ENCODE assay signal across 17 mouse cellular contexts in the genomic region with DNA sequence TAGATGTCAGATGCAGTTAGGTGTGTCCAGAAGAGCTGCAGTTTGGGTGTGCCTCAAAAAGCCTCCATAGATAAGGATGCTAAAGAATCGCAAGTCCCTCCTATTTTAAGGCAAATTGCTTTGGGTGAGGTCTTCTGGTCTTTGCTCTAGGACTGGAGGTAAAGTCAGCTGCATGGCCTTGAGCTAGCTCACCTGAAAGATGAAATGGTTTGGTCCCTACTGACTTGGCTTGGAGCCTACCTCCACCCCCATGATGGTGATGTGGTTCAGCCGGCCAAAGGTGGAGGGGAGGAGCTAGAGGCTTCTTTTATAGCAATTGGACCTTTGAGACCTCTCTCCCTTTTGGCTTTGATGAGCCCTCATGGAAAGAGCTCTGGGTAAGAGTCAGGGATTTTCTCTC. TPM values are rescaled to one million over a fixed set of nuclear protein-coding genes. Genes with fewer than 3 reads are reported as not detected.
DNase-seq lines count a peak whose midpoint lies in the region; ATAC-seq and TF ChIP-seq lines count a peak whose summit lies in the region.
"Had no signal": no experiment of that assay in that cellular context is flagged by ENCODE, and none has a peak within 500 bp of the region (broad histone marks: within the 10 kb centered on the region; RNA-seq: fewer than 3 reads in every experiment).

No protein-coding gene starts in this region.

- 36% methylated on average over 2 of the region's 2 CpGs for WGBS in liver, embryonic 12.5 days (ENCODE audit: insufficient replicate concordance)
- 83% methylated on average over 2 of the region's 2 CpGs for WGBS in forebrain, postnatal 0 days

- H3K4me3 ChIP-seq in liver, embryonic 12.5 days = no peak overlapping the region
- no peak overlapping the region for H3K4me3 ChIP-seq in forebrain, postnatal 0 days (ENCODE audit: low read depth, low read length)
- H3K4me3 ChIP-seq in gastrocnemius, adult 2 months = no peak overlapping the region
- H3K4me3 ChIP-seq: embryonic facial prominence, embryonic 12.5 days; forebrain, embryonic 13.5 days; limb, embryonic 15.5 days; neural tube, embryonic 12.5 days had no signal

- peak; percentile 79 for ATAC-seq in liver, embryonic 12.5 days
- ATAC-seq in forebrain, postnatal 0 days = no peak
- ATAC-seq in cerebellum, adult (ENCODE audit: insufficient number of reproducible peaks, low FRiP score, low TSS enrichment) = no peak
- ATAC-seq: forebrain, embryonic 13.5 days; midbrain, embryonic 16.5 days had no signal

- no peaks in the 10 kb centered on the region for H3K9me3 ChIP-seq in liver, embryonic 12.5 days (replicated peaks)
- H3K9me3 ChIP-seq in forebrain, postnatal 0 days (ENCODE audit: low read length) = no peaks in the 10 kb centered on the region
- H3K9me3 ChIP-seq: embryonic facial prominence, embryonic 12.5 days; forebrain, embryonic 13.5 days; limb, embryonic 15.5 days; neural tube, embryonic 12.5 days had no signal

- intact Hi-C loops in gastrocnemius, adult 2 months (cut with DNase I) = loop anchor here (5.0 kb wide), 1 partner anchor 40 kb away; no protein-coding TSS in a partner anchor

- TF ChIP-seq CTCF in forebrain, postnatal 0 days (IDR thresholded peaks at IDR 0.05; ENCODE audit: low read depth) = no peak
- no peak for TF ChIP-seq CTCF in gastrocnemius, adult 2 months (IDR thresholded peaks at IDR 0.05)

- peak overlapping the region; percentile 73 for H3K27ac ChIP-seq in liver, embryonic 12.5 days
- no peak overlapping the region for H3K27ac ChIP-seq in forebrain, postnatal 0 days (ENCODE audit: low read depth, low read length)
- no peak overlapping the region for H3K27ac ChIP-seq in gastrocnemius, adult 2 months
- H3K27ac ChIP-seq: embryonic facial prominence, embryonic 12.5 days; forebrain, embryonic 13.5 days; limb, embryonic 15.5 days; macrophage; neural tube, embryonic 12.5 days had no signal

- H3K27me3 ChIP-seq in liver, embryonic 12.5 days (replicated peaks) = no peaks in the 10 kb centered on the region
- no peaks in the 10 kb centered on the region for H3K27me3 ChIP-seq in forebrain, postnatal 0 days (ENCODE audit: insufficient read depth, low read length)
- H3K27me3 ChIP-seq: embryonic facial prominence, embryonic 12.5 days; forebrain, embryonic 13.5 days; limb, embryonic 15.5 days; neural tube, embryonic 12.5 days had no signal

- H3K4me2 ChIP-seq in liver, embryonic 12.5 days = peak overlapping the region; percentile 41
- H3K4me2 ChIP-seq in forebrain, postnatal 0 days (ENCODE audit: low read depth) = no peak overlapping the region
- H3K4me2 ChIP-seq: embryonic facial prominence, embryonic 12.5 days; forebrain, embryonic 13.5 days; limb, embryonic 15.5 days; neural tube, embryonic 12.5 days had no signal

- H3K36me3 ChIP-seq in liver, embryonic 12.5 days = no peaks in the 10 kb centered on the region
- H3K36me3 ChIP-seq in forebrain, postnatal 0 days (ENCODE audit: insufficient read depth) = no peaks in the 10 kb centered on the region
- H3K36me3 ChIP-seq: embryonic facial prominence, embryonic 12.5 days; limb, embryonic 15.5 days; neural tube, embryonic 12.5 days had no signal

- H3K9ac ChIP-seq in liver, embryonic 12.5 days = no peak overlapping the region; the same call in 1 of the 2 replicates
- no peak overlapping the region for H3K9ac ChIP-seq in forebrain, postnatal 0 days
- H3K9ac ChIP-seq: embryonic facial prominence, embryonic 12.5 days; forebrain, embryonic 13.5 days; limb, embryonic 15.5 days; neural tube, embryonic 12.5 days had no signal

- peak; percentile 34 for DNase-seq in spleen, adult 12 weeks (ENCODE audit: low spot score)
- DNase-seq in spleen, postnatal 4 days (ENCODE audit: low spot score in 2 of 2) = no peak
- DNase-seq in kidney, adult 8-10 months = peak; percentile 53 to 71
- no peak for DNase-seq in lung, adult 18-20 months
- DNase-seq in forebrain, postnatal 0 days = no peak
- DNase-seq in gastrocnemius, adult 2 months = no peak
- DNase-seq: adrenal gland, postnatal 36 days; cerebellum, adult 11 months; spleen, adult 18-20 months had no signal

- peaks cover 43% of the 10 kb centered on the region for H3K4me1 ChIP-seq in liver, embryonic 12.5 days
- H3K4me1 ChIP-seq in forebrain, postnatal 0 days (ENCODE audit: insufficient read depth) = no peaks in the 10 kb centered on the region
- H3K4me1 ChIP-seq: embryonic facial prominence, embryonic 12.5 days; forebrain, embryonic 13.5 days; limb, embryonic 15.5 days; neural tube, embryonic 12.5 days had no signal

RNA-seq across cellular contexts. Expression of a gene that starts 1.7 kb away (rescaled TPM):
- polyA plus RNA-seq in liver, embryonic 12.5 days (2016; fragmentation: Nextera tagmentation; extraction: Ambion mirVana) = 17.7 and 18.5 TPM in 2 replicates
- 27.9 and 35.0 TPM in 2 replicates for total RNA-seq in forebrain, postnatal 0 days (2014; rRNA removed)
- 4.0 and 6.1 TPM in 2 replicates for polyA plus RNA-seq in forebrain, postnatal 0 days (2015; fragmentation: Nextera tagmentation; extraction: Ambion mirVana)
- 10 to 100 TPM; 30.4 to 35.2 TPM for total RNA-seq in gastrocnemius, adult 2 months (2021)

Comparison
In these comparisons a context has a peak if more than half of its experiments do, and no peak if none do; other contexts are left out.
1. DNase-seq: peak in spleen, adult 12 weeks (single experiment) and kidney, adult 8-10 months (2 of 2); none in spleen, postnatal 4 days (0 of 2), lung, adult 18-20 months (0 of 2), forebrain, postnatal 0 days (single experiment) and gastrocnemius, adult 2 months (single experiment).